Mouse (Mus musculus): Measurements from ENCODE around the gene Emp3.
A peak's percentile ranks its signal among the peaks of the same experiment; 100 is the strongest.
"Not testable (repeated sequence)": the region's sequence is repeated elsewhere in the genome, so short reads cannot be mapped to it uniquely, and the experiment has no call there.

Gene Emp3

GRCm38 (mm10) chr7:45921242-45921621 lies at the start of gene Emp3:
TSS of gene Emp3 (minus strand) at chr7:45921404.
- DNase-seq (ENCODE audit: extremely low spot score, low spot score), result no peak

GRCm38 (mm10) chr7:45956611-45957010 lies 35.4 kb upstream of the Emp3 start:
- no peak for DNase-seq (ENCODE audit: extremely low spot score, low spot score)

- no peak for DNase-seq (ENCODE audit: extremely low spot score, low spot score)
Observed at GRCm38 (mm10) chr7:45949061-45949460, 27.9 kb upstream of the Emp3 start.

- DNase-seq (ENCODE audit: extremely low spot score, low spot score), result not testable (repeated sequence)
Observed at GRCm38 (mm10) chr7:45943280-45943679, 22.1 kb upstream of the Emp3 start.

DNA sequence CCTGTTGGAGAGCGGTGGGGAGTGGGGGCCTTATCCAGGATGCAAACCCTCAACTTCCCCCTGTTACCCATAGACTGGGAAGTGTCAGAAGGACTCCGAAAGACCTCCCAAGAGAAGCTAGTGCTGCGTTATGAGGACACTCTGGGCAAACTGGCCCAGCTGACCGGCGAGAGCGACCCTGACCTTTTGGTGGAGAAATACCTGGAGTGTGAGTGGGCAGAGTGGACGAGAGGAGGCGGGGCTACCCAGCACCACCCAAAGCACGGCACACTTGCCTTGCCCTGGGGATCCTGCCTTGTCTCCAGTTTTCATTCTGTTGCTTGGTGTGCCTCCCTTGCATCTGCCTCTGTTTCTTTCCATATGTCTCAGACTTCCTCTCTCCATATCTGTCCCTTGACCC lies 20.8 kb upstream of the Emp3 start:
- no peak for DNase-seq (ENCODE audit: extremely low spot score, low spot score)

- DNase-seq (ENCODE audit: extremely low spot score, low spot score), result no peak
Observed at GRCm38 (mm10) chr7:45939836-45940235, 18.6 kb upstream of the Emp3 start.

DNA sequence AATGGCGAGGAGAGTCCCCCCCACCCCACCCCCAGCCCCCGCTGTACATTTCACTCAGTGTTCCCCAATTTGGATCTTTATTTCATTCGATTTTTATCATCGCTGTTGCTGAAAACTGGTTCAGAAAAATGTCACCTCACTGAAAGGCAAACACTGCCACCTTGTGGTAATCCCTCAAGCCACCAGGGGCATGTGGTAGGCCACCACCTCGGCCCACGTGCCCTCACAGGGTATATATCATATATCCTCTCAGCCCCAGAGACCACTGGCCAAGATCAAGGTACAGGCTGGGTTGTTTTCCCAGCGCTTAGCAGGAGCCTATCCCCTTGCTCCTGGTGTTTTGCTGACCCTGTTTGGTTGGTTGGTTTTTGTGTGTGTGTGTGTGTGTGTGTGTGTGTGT lies 13.9 kb upstream of the Emp3 start:
- peak; percentile 57 for DNase-seq (ENCODE audit: extremely low spot score, low spot score)

- not testable (repeated sequence) for DNase-seq (ENCODE audit: extremely low spot score, low spot score)
Observed at GRCm38 (mm10) chr7:45933766-45934165, 12.6 kb upstream of the Emp3 start.

DNA sequence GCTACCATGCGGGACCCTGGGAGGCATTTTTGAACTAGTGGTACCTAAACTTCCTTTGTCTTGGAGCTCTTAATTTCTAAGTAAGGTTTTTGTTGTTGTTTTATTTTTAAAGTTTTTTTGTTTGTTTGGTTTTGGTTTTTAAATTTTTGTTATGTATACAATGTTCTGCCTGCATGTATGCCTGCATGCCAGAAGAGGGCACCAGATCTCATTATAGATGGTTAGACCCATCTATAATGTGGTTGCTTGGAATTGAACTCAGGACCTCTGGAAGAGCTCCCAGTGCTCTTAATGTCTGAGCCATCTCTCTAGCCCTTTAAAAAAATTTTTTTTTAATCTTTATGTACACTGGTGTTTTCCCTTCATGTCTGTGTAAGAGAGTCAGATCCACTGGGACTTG lies 8.5 kb upstream of the Emp3 start:
- no peak for DNase-seq (ENCODE audit: extremely low spot score, low spot score)

- DNase-seq (ENCODE audit: extremely low spot score, low spot score), result no peak
Observed at GRCm38 (mm10) chr7:45928626-45929295, 7.6 kb upstream of the Emp3 start.

- DNase-seq (ENCODE audit: extremely low spot score, low spot score), result peak; percentile 44
Observed at GRCm38 (mm10) chr7:45924429-45924816, 3.2 kb upstream of the Emp3 start.

GRCm38 (mm10) chr7:45923762-45924428 lies 2.7 kb upstream of the Emp3 start, which contains the start of gene Ccdc114:
TSS of gene Ccdc114 (plus strand) at chr7:45924072.
- peak; percentile 62 for DNase-seq (ENCODE audit: extremely low spot score, low spot score)

DNA sequence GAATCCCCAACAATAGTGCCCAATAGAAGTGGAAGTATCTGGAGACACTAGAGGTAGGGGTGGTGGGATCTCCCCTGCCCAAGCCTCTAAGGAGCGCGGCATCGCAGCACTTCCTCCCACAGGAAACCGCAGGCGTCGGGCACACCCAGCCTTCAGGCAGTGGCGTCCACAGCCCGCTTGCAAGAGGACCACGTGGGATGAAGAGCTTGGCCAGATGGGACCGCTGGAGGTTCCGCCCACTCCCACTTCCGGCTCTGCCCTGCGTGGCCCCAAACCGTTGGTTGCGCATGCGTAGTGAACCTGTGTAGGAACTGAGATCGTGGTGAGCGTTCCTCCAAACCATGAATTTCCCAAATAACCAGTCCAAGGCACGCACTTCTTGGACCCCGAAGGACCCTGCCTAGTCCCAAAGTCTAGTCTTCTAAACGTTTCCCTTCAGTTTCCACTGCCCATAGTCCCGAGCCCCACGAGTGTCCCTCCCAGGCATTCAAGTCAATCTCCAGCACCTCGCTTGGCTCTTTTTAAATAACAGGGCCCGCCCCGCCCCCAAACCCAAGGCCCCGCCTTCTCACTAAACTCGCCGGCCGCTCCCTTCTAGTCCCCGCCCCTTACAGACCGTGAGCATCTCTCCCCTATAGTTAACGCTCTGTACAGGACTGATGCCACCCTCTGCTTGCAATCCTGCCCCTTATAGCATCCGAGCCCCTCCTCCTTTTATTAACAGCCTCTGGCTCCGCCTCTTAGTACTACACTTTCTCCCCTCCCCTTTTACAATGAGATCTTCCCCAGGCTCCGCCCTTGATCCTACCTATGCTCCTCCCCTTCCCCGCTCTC lies 1.9 kb upstream of the Emp3 start:
- DNase-seq (ENCODE audit: extremely low spot score, low spot score), result peak; percentile 93

- DNase-seq (ENCODE audit: extremely low spot score, low spot score), result no peak
Observed at GRCm38 (mm10) chr7:45921950-45922600, 871 bp upstream of the Emp3 start.

DNA sequence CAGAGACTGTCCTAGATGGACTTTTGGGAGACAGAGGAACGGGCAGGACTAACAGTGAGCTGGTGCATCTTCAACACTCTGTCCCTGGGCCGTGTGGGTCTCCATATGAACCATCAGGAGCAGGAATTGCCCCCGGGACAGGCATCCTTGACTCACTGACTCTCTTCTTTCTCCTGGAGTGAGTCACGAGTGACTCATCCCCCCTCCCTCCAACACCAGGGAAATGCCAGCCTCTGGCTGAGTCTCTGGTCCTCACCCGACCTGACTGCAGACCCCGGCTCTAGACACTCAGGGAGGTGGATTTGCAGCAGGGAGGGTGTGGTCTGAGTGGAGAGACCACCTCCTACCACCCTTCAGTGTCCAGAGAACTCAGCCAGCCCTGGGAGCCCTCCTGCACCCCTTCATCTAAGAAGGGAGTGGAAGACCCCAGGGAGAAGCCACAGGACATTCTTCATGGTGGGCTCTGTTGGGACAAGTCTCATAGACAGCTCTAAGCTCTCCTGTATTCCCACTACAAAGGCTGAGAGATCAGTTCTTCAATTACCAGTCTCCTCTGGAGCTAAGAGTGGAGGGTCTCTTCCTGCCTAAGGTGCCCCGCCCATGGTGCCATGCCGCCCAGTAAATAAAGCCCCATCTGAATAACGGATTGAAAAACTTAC lies 492 bp downstream of the Emp3 start:
- no peak for DNase-seq (ENCODE audit: extremely low spot score, low spot score)

DNA sequence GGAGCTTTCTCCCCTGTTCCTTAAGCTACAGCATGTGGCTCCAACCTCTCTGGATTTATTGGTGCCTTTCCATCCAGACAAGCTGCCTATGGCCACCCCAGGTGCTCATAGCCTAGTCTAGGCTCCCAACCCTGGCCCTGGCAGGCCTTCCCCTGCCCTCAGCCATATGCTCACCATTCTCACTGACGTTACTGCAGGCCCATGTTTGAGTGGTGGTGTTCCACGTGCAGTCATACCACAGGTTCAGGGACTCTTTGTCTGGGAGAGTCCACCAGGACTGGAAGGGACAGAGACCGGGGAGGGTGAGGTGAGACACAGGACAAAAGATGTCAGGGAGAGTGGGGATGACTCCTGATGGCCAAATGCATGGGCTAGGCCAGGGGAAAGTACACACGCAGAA lies 1.4 kb downstream of the Emp3 start:
- DNase-seq (ENCODE audit: extremely low spot score, low spot score), result no peak

DNA sequence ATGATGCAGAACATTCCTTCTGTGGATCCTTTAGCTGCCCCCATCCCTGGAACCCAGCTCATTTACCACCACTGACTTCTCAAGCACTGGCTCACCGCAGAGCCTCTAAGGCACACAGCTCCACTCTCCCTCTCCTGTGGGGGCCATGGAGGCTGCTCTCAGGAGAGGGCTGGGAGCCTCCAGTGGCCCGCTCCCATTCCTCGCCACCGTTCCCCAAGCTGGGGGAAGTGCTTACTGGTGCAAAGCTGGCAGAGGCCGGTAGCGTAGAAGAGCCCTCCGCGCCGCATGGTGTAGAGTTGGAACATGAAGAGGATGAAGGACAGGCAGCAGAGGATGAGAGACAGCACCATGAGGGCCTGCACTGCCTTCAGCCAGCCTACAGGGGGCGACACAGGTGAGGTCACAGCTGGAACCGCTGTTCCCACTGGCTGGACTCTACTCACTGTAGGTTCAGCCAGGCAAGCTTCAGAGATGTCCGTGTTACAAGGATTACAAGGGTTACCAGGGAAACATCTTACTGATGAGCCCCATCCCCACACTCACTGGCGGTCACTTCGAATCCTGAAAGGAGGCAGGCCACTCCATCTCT lies 2.0 kb downstream of the Emp3 start:
- no peak for DNase-seq (ENCODE audit: extremely low spot score, low spot score)

GRCm38 (mm10) chr7:45917926-45918325 lies 3.3 kb downstream of the Emp3 start:
- DNase-seq (ENCODE audit: extremely low spot score, low spot score), result no peak

DNA sequence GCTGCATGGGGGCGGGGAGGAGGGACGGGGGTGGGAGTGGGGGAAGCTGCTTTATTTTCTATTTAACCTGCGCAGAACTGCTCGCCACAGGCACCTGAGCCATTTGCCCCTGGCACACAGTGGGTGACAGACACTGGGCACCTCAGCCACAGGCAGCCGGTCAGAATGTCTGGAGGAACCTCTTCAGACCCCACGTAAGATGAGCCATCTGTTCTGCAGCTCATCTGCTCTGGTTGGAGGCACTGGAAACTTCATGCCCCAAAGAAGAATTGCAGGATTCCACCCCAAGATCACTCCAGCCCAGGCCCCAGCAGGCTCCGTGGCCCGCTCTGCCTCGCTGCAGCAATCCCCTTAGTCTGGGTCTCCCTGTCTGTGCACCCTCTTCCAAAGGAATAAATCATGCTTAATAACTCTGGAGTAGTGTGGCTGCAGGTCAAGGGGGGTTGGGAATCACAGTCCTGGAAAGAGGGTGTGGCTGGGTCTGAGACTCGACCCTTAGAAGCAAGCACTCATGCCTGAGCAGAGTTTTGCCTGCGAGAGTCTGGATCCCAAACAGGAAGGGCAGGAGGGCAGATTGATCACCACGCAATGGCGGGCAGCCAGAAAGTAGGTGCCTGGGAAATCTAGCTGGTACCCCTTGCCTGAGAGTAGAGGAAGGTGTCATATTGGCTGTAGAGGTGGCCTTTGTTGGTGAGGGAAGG lies 4.0 kb downstream of the Emp3 start:
- peak; percentile 74 for DNase-seq (ENCODE audit: extremely low spot score, low spot score)

Measured in neural tube, embryonic 10.5 days (tissue).